Mouse (Mus musculus) thymus, postnatal 14 days (tissue): ENCODE measurements around the gene Ap3d1.

Source experiments
- DNase-seq: peaks from one replicate; pipeline ENCODE4 v3.0.0; 2021

Gene Ap3d1

GRCm38 (mm10) chr10:80702536-80703390, 39.3 kb downstream of the Ap3d1 start:
- peak; percentile 91 for DNase-seq

- peak; percentile 99 for DNase-seq
Observed at GRCm38 (mm10) chr10:80701721-80702535, 40.1 kb downstream of the Ap3d1 start, which contains the start of the genes Mob3a and Izumo4. TSS of gene Mob3a (minus strand) at chr10:80701977. TSS of gene Izumo4 (plus strand) at chr10:80702184.

- DNase-seq, result peak; percentile 73
Observed at GRCm38 (mm10) chr10:80700732-80701131, 41.3 kb downstream of the Ap3d1 start.

GRCm38 (mm10) chr10:80700038-80700504, 42.0 kb downstream of the Ap3d1 start:
- DNase-seq, result peak; percentile 30

GRCm38 (mm10) chr10:80698605-80699004, 43.5 kb downstream of the Ap3d1 start:
- DNase-seq, result peak; percentile 33

- DNase-seq, result peak; percentile 36
Observed at GRCm38 (mm10) chr10:80697812-80698211, 44.3 kb downstream of the Ap3d1 start.

GRCm38 (mm10) chr10:80697393-80697787, 44.7 kb downstream of the Ap3d1 start:
- DNase-seq, result peak; percentile 20

- peak; percentile 34 for DNase-seq
Observed at GRCm38 (mm10) chr10:80696502-80697392, 45.3 kb downstream of the Ap3d1 start.

GRCm38 (mm10) chr10:80695801-80696501, 46.1 kb downstream of the Ap3d1 start:
- DNase-seq, result peak; percentile 63

- peak; percentile 87 for DNase-seq
Observed at GRCm38 (mm10) chr10:80695186-80695585, 46.9 kb downstream of the Ap3d1 start.

GRCm38 (mm10) chr10:80694159-80694938, 47.7 kb downstream of the Ap3d1 start:
- DNase-seq, result peak; percentile 52

GRCm38 (mm10) chr10:80693401-80694045, 48.5 kb downstream of the Ap3d1 start:
- DNase-seq, result no peak

GRCm38 (mm10) chr10:80692249-80693165, 49.6 kb downstream of the Ap3d1 start:
- DNase-seq, result peak; percentile 63

- DNase-seq, result peak; percentile 80
Observed at GRCm38 (mm10) chr10:80687850-80688249, 54.2 kb downstream of the Ap3d1 start.

GRCm38 (mm10) chr10:80686617-80687016, 55.4 kb downstream of the Ap3d1 start:
- DNase-seq, result no peak

- no peak for DNase-seq
Observed at GRCm38 (mm10) chr10:80684984-80685383, 57.1 kb downstream of the Ap3d1 start.

- DNase-seq, result peak; percentile 90
Observed at GRCm38 (mm10) chr10:80684214-80684613, 57.9 kb downstream of the Ap3d1 start.

- DNase-seq, result peak; percentile 6
Observed at GRCm38 (mm10) chr10:80683647-80684046, 58.4 kb downstream of the Ap3d1 start.

- DNase-seq, result peak; percentile 49
Observed at GRCm38 (mm10) chr10:80682003-80682402, 60.1 kb downstream of the Ap3d1 start.
